Mouse (Mus musculus): ENCODE measurements around the gene Acot4.
"Not testable (repeated sequence)": the region's sequence is repeated elsewhere in the genome, so short reads cannot be mapped to it uniquely, and the experiment has no call there.

Acot4 gene

GRCm38 (mm10) chr12:84077371-84077990 is 39.3 kb downstream of the Acot4 start:
- DNase-seq (ENCODE audit: low read depth, low spot score) = no peak

GRCm38 (mm10) chr12:84083842-84084241 is 45.7 kb downstream of the Acot4 start:
- no peak for DNase-seq (ENCODE audit: low read depth, low spot score)

- no peak for DNase-seq (ENCODE audit: low read depth, low spot score)
Observed at GRCm38 (mm10) chr12:84084581-84084980, 46.4 kb downstream of the Acot4 start.

- not testable (repeated sequence) for DNase-seq (ENCODE audit: low read depth, low spot score)
Observed at GRCm38 (mm10) chr12:84094666-84095065, 56.5 kb downstream of the Acot4 start.

Measured in 3T3-L1 (cell line).